Mouse (Mus musculus): ENCODE measurements around the gene Bcorl1.

The Bcorl1 gene

GRCm38 (mm10) chrX:48449646-48450045 is 108.5 kb downstream of the Bcorl1 start:
- DNase-seq, result no peak

DNA sequence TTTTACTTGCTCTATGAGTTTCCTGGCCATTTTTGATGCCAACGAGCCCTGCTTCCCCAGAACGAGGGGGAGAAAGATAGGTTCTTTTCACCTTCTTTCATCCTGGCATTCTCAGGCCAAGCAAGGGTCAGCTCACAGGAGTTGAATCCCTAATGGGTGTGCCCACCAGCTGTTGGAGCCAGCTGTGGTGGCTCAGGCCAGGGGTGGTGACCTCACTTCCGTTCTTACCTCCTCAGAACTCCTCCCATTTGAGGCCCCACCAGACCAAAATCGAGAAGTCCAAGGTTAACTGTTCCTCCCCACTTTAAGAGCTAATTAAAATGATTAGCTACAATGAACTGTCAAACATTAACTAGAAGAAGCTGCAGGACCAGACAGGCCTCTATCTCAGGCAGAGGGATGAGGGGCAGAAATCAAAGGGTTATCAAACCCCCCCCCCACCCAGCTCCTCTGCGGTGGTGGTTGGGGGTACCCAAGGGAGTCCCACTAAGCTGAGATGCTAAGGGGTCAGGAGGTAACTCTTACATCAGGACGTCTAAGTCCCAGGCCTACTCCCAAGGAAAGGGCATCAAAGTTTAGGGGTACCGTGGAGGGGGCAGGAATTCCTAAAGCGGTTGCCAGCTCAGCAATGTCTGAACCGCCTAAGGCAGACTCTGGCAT is 111.2 kb downstream of the Bcorl1 start:
- no peak for DNase-seq

DNA sequence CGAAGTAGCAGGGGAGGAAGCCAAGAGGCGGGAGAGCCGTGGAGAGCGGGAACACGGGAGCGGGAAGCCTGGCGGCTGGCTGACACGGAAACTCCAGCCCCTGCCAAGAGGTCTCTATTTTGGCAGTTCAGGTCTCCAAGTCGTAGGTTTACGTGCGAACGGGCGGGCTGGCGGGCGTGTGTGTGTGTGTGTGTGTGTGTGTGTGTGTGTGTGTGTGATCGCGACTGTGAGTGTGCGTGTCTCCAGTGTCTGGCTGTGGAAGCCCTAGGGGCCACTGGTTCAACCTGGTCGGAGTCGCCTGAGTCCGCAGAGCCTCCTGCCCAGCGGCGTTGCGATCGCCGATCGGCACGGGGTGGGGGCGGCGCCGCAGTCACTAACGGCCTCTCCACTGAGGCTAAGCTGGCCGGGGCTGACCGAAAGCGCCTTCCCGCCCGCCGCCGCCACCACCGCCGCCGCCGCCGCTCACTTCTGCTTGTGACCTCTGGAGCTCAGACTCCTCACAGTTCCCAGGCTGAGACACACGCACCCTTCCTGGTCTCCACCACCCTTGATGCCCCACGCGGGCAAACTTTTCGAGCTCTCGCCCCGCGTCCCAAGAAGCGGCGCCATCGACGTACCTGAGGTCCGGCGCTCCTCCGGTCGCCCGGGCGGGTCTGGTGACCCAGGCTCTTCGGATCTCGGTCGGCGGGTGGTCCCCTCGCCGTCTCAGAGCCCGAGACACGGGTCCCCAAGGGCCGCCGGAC is 111.9 kb downstream of the Bcorl1 start:
- no peak for DNase-seq

GRCm38 (mm10) chrX:48453736-48454494 is 112.8 kb downstream of the Bcorl1 start:
- DNase-seq, result no peak

- no peak for DNase-seq
Observed at GRCm38 (mm10) chrX:48454495-48454878, 113.3 kb downstream of the Bcorl1 start.

DNA sequence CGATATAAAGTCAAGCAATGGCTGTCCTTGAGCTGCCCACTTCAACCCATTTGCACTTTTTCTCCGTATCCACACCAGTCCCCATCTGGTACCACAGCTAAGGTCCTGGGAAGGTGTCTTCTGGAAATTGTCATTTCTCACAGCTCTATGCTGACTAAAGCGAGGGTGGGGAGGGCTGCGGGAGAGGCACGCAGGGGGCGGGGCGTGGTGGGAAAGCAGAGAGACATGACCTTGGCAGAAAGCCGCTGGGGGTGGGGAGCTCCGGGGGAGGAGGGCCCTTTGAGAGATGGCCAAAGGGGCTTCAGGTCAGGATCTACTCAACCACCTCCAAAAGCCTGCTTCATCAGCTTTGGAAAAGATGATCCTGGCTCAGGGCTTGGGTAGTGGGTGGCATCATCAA is 113.9 kb downstream of the Bcorl1 start:
- DNase-seq, result no peak

GRCm38 (mm10) chrX:48456956-48457355 is 115.8 kb downstream of the Bcorl1 start:
- no peak for DNase-seq
